Mouse (Mus musculus) midbrain, postnatal 0 days (tissue): ENCODE results near the gene Olfr140. TPM values are rescaled to one million over a fixed set of nuclear protein-coding genes. Genes with fewer than 3 reads are reported as not detected.

ENCODE experiments used
- ATAC-seq: fragments of 200-750 bp; cut with Nextera tagmentation; 2 replicates; pipeline ENCODE4 v1.8.0; 2017; ENCODE audit warnings: moderate number of reproducible peaks, mild to moderate bottlenecking, moderate TSS enrichment, moderate library complexity; ENCODE audit not compliant: low FRiP score
- DNase-seq: peaks from one replicate; pipeline ENCODE4 v3.0.0-alpha.2; 2015; ENCODE audit warnings: low spot score
- H3K27ac ChIP-seq: fragments of 300-500 bp; sonication (generic); 2 replicates; pipeline ENCODE4 v1.5.1; 2014; ENCODE audit warnings: low read depth, mild to moderate bottlenecking, low read length, mixed read lengths
- H3K27me3 ChIP-seq: fragments of 300-500 bp; sonication (generic); 2 replicates; pipeline ENCODE4 v1.6.1; 2014; ENCODE audit warnings: low read length, control low read depth, mixed read lengths; ENCODE audit not compliant: insufficient read depth
- H3K36me3 ChIP-seq: fragments of 300-500 bp; sonication (generic); 2 replicates; pipeline ENCODE4 v1.6.1; 2014; ENCODE audit warnings: low read length, control low read depth, mixed read lengths; ENCODE audit not compliant: insufficient read depth
- H3K4me1 ChIP-seq: fragments of 300-500 bp; sonication (generic); 2 replicates; pipeline ENCODE4 v1.6.1; 2014; ENCODE audit warnings: mild to moderate bottlenecking, control low read depth, antibody characterized with exemption, low read length, mixed read lengths; ENCODE audit not compliant: insufficient read depth
- H3K4me2 ChIP-seq: fragments of 300-500 bp; sonication (generic); 2 replicates; pipeline ENCODE4 v1.6.1; 2014; ENCODE audit warnings: low read depth, mild to moderate bottlenecking, low read length, mixed read lengths; ENCODE audit not compliant: poor library complexity, severe bottlenecking
- H3K4me3 ChIP-seq: fragments of 300-500 bp; sonication (generic); 2 replicates; pipeline ENCODE4 v1.5.1; 2014; ENCODE audit warnings: low read depth, mild to moderate bottlenecking, low read length, moderate library complexity
- H3K9ac ChIP-seq: fragments of 300-500 bp; sonication (generic); replicated peaks from 2 replicates; pipeline ENCODE4 v1.6.1; 2014; ENCODE audit warnings: mild to moderate bottlenecking, low read length, moderate library complexity, mixed read lengths; ENCODE audit not compliant: poor library complexity, severe bottlenecking
- H3K9me3 ChIP-seq: fragments of 300-500 bp; sonication (generic); 2 replicates; pipeline ENCODE4 v1.6.1; 2016; ENCODE audit warnings: low read length, control low read depth
- CTCF ChIP-seq: IDR thresholded peaks from 2 replicates; pipeline ENCODE4 v1.5.1; 2016; ENCODE audit warnings: antibody characterized with exemption, mild to moderate bottlenecking
- WGBS: fragments of 180-500 bp; shearing (Covaris S2); extraction: QIAGEN DNeasy Blood & Tissue Kit; methylation state at CpG from one replicate; pipeline ENCODE4 v1.1.7; 2014; 5-methylcytosine and 5-hydroxymethylcytosine counted together
- polyA plus RNA-seq: library from polyadenylated mRNA; unstranded; fragments of >200 nt; fragmentation: Nextera tagmentation; extraction: Ambion mirVana; gene quantifications from 2 replicates; pipeline ENCODE4 v1.2.1, GENCODE M21; 2015
- total RNA-seq: library from RNA; depleted of rRNA; stranded (reverse); fragments of >200 nt; gene quantifications from 2 replicates; pipeline ENCODE4 v1.2.3, GENCODE M21; 2014; rRNA removed

Gene Olfr140
- total RNA-seq (not detected in 2 replicates), polyA plus RNA-seq (not detected in 2 replicates)

DNA sequence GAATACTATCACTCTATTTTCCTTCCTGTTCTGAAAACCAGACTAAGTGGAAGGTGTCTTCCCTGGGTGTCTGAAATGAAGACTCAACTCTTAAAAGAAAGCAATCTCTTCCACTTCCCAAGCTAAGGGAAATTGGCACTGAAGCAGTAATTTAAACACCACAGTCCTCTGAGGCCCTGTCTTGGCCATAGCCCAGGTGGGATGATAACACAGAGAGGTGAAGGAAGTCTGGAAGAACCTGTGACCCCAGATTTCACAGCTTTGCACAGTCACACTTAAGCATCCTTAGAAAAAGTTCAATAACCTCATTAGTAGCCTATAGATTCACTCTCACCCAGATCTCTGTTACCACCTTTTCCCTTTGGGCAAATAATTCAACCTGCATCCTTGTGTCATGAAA lies at the start of gene Olfr140:
Olfr140 (minus strand) TSS at position 101 of the 400 bp plus-strand sequence.
- no peak within 1 kb of the TSS for H3K4me3 ChIP-seq
- no peaks in the 10 kb centered on the region for H3K9me3 ChIP-seq
- no peaks in the 10 kb centered on the region for H3K36me3 ChIP-seq
- TF ChIP-seq CTCF = no peak
- no peaks in the 10 kb centered on the region for H3K4me1 ChIP-seq
- no peak for DNase-seq
- H3K27me3 ChIP-seq = no peaks in the 10 kb centered on the region
- ATAC-seq = no peak
- H3K4me2 ChIP-seq = no peak within 1 kb of the TSS
- no peak within 1 kb of the TSS for H3K27ac ChIP-seq
- no peak within 1 kb of the TSS for H3K9ac ChIP-seq

DNA sequence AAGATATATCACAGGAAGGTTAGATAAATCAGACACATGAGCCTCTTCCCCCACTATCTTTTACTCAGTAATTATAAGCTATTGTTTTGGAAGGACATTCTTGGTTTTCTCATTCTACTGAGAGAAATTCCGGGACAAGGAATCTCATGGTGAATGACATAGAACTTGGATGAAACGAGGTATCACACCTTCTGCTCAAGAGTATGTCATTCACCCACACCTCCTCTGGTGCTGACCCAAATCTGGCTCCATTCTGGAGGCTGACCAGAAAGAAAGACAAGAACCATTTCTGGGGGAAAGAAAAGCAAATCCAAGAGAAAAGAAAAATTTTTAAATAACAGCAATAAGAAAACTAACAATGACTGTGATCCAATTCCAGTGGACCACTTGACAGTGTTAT lies 6.7 kb upstream of the Olfr140 start:
- Histone ChIP-seq H3K27ac (no peak overlapping the region), H3K9me3 (no peaks in the 10 kb centered on the region), H3K9ac (no peak overlapping the region), H3K36me3 (no peaks in the 10 kb centered on the region), H3K4me3 (no peak overlapping the region), H3K4me2 (no peak overlapping the region), H3K4me1 (no peaks in the 10 kb centered on the region), H3K27me3 (no peaks in the 10 kb centered on the region)
- WGBS = 76% methylated on average over 2 of the region's 2 CpGs
- ATAC-seq (no peak), DNase-seq (no peak)
- TF ChIP-seq CTCF = no peak

DNA sequence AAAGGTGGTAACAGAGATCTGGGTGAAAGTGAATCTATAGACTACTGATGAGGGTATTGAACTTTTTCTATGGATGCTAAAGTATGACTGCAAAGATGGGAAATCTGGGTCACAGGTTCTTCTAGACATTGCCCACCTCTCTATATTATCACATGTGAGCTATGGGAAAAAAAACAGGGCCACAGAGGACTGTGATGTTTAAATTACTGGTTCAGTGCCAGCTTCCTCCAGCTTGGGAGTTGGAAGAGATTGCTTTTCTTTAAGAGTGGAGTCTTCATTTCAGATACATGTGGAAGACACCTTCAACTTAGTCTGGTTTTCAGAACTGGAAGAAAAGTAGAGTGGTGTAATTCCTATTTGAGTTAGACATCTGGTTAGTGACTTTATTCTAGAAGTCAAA lies 28.4 kb downstream of the Olfr140 start, which contains the start of gene Olfr1265:
Olfr1265 (plus strand) TSS at position 301 of the 400 bp plus-strand sequence.
- Histone ChIP-seq H3K4me1 (no peaks in the 10 kb centered on the region), H3K36me3 (no peaks in the 10 kb centered on the region), H3K27me3 (no peaks in the 10 kb centered on the region), H3K9me3 (no peaks in the 10 kb centered on the region), H3K4me2 (no peak within 1 kb of the TSS), H3K4me3 (no peak within 1 kb of the TSS), H3K9ac (no peak within 1 kb of the TSS), H3K27ac (no peak within 1 kb of the TSS)
- no peak for TF ChIP-seq CTCF
- DNase-seq (no peak), ATAC-seq (no peak)

DNA sequence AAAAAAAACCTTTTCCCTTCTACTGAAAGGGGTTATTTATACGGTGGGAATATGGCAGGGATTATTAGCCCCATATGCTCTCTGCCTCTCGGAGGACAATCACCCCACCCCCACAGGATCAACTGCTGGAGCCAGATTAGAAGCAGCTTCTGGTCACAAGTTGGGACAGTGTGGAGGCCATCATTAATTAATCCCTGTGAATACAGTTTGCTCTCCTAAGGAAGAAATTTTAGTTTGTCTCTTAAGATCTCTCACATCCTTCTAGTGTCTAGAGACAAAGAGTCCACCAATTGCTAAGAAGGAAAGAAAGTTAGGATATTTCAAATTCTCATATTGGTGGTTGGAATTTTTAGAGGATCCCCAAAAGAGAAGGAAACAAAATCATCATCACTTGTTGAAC lies 37.9 kb downstream of the Olfr140 start, which contains the start of gene Olfr1264:
Olfr1264 (minus strand) TSS at position 101 of the 400 bp plus-strand sequence.
- H3K4me2 ChIP-seq = no peak within 1 kb of the TSS
- H3K4me1 ChIP-seq = no peaks in the 10 kb centered on the region
- no peak within 1 kb of the TSS for H3K4me3 ChIP-seq
- H3K9me3 ChIP-seq = no peaks in the 10 kb centered on the region
- H3K27me3 ChIP-seq = no peaks in the 10 kb centered on the region
- H3K36me3 ChIP-seq = no peaks in the 10 kb centered on the region
- DNase-seq (no peak), ATAC-seq (no peak)
- no peak within 1 kb of the TSS for H3K27ac ChIP-seq
- no peak for TF ChIP-seq CTCF
- 74% methylated on average over 2 of the region's 2 CpGs for WGBS
- no peak within 1 kb of the TSS for H3K9ac ChIP-seq

DNA sequence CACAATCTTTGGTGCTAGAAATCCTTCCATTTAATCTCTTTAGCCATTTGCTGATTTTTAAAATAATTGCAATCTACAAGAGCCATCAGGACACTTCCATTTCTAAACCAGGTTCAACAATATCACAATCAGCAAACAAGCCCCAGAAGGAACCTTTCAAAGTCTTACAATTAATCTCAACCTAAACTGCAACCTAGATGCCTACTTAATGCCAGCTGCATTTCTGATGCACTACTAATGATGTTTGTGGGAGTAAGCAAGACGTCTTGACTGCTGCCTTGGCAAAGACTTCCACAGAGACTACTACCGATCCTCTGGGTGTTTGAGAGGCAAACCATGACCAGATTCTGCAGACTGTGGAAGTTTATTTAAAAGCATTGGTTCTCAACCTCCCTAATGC lies 51.6 kb downstream of the Olfr140 start, which contains the start of gene Olfr1263:
Olfr1263 (plus strand) TSS at position 301 of the 400 bp plus-strand sequence.
- no peaks in the 10 kb centered on the region for H3K9me3 ChIP-seq
- H3K36me3 ChIP-seq = no peaks in the 10 kb centered on the region
- ATAC-seq (no peak), DNase-seq (no peak)
- TF ChIP-seq CTCF = no peak
- H3K4me2 ChIP-seq = no peak within 1 kb of the TSS
- H3K27ac ChIP-seq = no peak within 1 kb of the TSS
- no peak within 1 kb of the TSS for H3K9ac ChIP-seq
- H3K4me3 ChIP-seq = no peak within 1 kb of the TSS
- no peaks in the 10 kb centered on the region for H3K27me3 ChIP-seq
- WGBS = 84% methylated on average over 2 of the region's 2 CpGs
- no peaks in the 10 kb centered on the region for H3K4me1 ChIP-seq

DNA sequence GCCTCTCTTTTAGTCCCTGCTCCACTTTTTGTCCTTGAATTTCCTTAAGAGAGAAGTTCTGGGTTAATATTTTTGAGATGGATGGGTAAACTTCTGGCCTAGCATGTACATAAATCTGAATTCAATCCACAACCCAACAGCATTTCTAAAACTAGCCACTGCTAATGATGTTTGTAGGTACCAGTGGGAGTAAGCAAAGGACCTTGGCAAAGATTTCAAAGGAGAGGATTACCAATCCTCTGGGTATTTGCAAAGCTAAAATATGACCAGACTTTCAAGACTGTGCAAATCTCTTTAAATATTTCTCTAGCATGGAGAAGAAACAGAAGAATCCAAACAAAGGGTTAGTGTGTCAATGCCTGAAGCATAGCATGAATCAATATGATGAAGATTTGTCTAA lies 63.5 kb downstream of the Olfr140 start, which contains the start of gene Olfr1262:
Olfr1262 (plus strand) TSS at position 301 of the 400 bp plus-strand sequence.
- no peak for ATAC-seq

More for the DNA sequence above, 63.5 kb downstream of the Olfr140 start, which contains the start of gene Olfr1262:
- Histone ChIP-seq H3K27ac (no peak within 1 kb of the TSS), H3K4me3 (no peak within 1 kb of the TSS), H3K9me3 (no peaks in the 10 kb centered on the region), H3K9ac (no peak within 1 kb of the TSS), H3K4me1 (no peaks in the 10 kb centered on the region), H3K36me3 (no peaks in the 10 kb centered on the region), H3K27me3 (no peaks in the 10 kb centered on the region), H3K4me2 (no peak within 1 kb of the TSS)
- no peak for DNase-seq
- no peak for TF ChIP-seq CTCF

Other genes with a start within 250 kb of the Olfr140 start
- not detected in 2 replicates for gene Olfr1256, start 222.0 kb downstream of the Olfr140 start, total RNA-seq
- not detected in 2 replicates for gene Olfr1256, start 222.0 kb downstream of the Olfr140 start, polyA plus RNA-seq
- gene Olfr48, start 215.4 kb downstream of the Olfr140 start, total RNA-seq = 0.05 TPM in 1 of 2 replicates, not detected in the other
- not detected in 2 replicates for gene Olfr48, start 215.4 kb downstream of the Olfr140 start, polyA plus RNA-seq
- not detected in 2 replicates for gene Olfr1257, start 185.2 kb downstream of the Olfr140 start, total RNA-seq
- not detected in 2 replicates for gene Olfr1257, start 185.2 kb downstream of the Olfr140 start, polyA plus RNA-seq
- gene Olfr1258, start 136.3 kb downstream of the Olfr140 start, total RNA-seq = not detected in 2 replicates
- gene Olfr1258, start 136.3 kb downstream of the Olfr140 start, polyA plus RNA-seq = not detected in 2 replicates
- gene Olfr1259, start 114.9 kb downstream of the Olfr140 start, total RNA-seq = not detected in 2 replicates
- not detected in 2 replicates for gene Olfr1259, start 114.9 kb downstream of the Olfr140 start, polyA plus RNA-seq
- not detected in 2 replicates for gene Olfr1260, start 89.3 kb downstream of the Olfr140 start, total RNA-seq
- not detected in 2 replicates for gene Olfr1260, start 89.3 kb downstream of the Olfr140 start, polyA plus RNA-seq
- not detected in 2 replicates for gene Olfr1261, start 72.4 kb downstream of the Olfr140 start, total RNA-seq
- gene Olfr1261, start 72.4 kb downstream of the Olfr140 start, polyA plus RNA-seq = not detected in 2 replicates
- not detected in 2 replicates for gene Olfr1262, start 63.4 kb downstream of the Olfr140 start, total RNA-seq
- not detected in 2 replicates for gene Olfr1262, start 63.4 kb downstream of the Olfr140 start, polyA plus RNA-seq
- gene Olfr1263, start 51.5 kb downstream of the Olfr140 start, total RNA-seq = not detected in 2 replicates
- not detected in 2 replicates for gene Olfr1263, start 51.5 kb downstream of the Olfr140 start, polyA plus RNA-seq
- not detected in 2 replicates for gene Olfr1264, start 38.0 kb downstream of the Olfr140 start, total RNA-seq
- gene Olfr1264, start 38.0 kb downstream of the Olfr140 start, polyA plus RNA-seq = not detected in 2 replicates
- gene Olfr1265, start 28.3 kb downstream of the Olfr140 start, total RNA-seq = not detected in 2 replicates
- gene Olfr1265, start 28.3 kb downstream of the Olfr140 start, polyA plus RNA-seq = not detected in 2 replicates
- not detected in 2 replicates for gene Olfr1269, start 57.8 kb upstream of the Olfr140 start, total RNA-seq
- gene Olfr1269, start 57.8 kb upstream of the Olfr140 start, polyA plus RNA-seq = not detected in 2 replicates
- not detected in 2 replicates for gene Olfr32, start 78.7 kb upstream of the Olfr140 start, total RNA-seq
- gene Olfr32, start 78.7 kb upstream of the Olfr140 start, polyA plus RNA-seq = not detected in 2 replicates
- not detected in 2 replicates for gene Olfr1270, start 89.5 kb upstream of the Olfr140 start, total RNA-seq
- not detected in 2 replicates for gene Olfr1270, start 89.5 kb upstream of the Olfr140 start, polyA plus RNA-seq
- not detected in 2 replicates for gene Olfr1506, start 160.9 kb upstream of the Olfr140 start, total RNA-seq
- not detected in 2 replicates for gene Olfr1506, start 160.9 kb upstream of the Olfr140 start, polyA plus RNA-seq
- gene Olfr142, start 194.0 kb upstream of the Olfr140 start, total RNA-seq = not detected in 2 replicates
- not detected in 2 replicates for gene Olfr142, start 194.0 kb upstream of the Olfr140 start, polyA plus RNA-seq
- gene Olfr1271, start 207.4 kb upstream of the Olfr140 start, total RNA-seq = not detected in 2 replicates
- not detected in 2 replicates for gene Olfr1271, start 207.4 kb upstream of the Olfr140 start, polyA plus RNA-seq
- gene Olfr1272, start 229.2 kb upstream of the Olfr140 start, total RNA-seq = not detected in 2 replicates
- gene Olfr1272, start 229.2 kb upstream of the Olfr140 start, polyA plus RNA-seq = not detected in 2 replicates